Mouse (Mus musculus) left cerebral cortex, postnatal 14 days (tissue): ENCODE measurements at regions not wholly inside any gene's neighbourhood (a gene's known extent, or its start where the extent isn't known, plus 50 kb on each side); places are given as distances from the start of the nearest gene placed in this dataset.

Experiments
- DNase-seq, 2 experiments: peaks; one replicate each; pipeline ENCODE4 v3.0.0; 2021 to 2022; ENCODE audit warnings: low spot score in 2 of 2, mixed read lengths in 1 of 2
- intact Hi-C: fragments of 180-260 bp; cut with DNase I; formaldehyde crosslinking; loops from one replicate; pipeline ENCODE4 v1.15.1; 2025

DNA sequence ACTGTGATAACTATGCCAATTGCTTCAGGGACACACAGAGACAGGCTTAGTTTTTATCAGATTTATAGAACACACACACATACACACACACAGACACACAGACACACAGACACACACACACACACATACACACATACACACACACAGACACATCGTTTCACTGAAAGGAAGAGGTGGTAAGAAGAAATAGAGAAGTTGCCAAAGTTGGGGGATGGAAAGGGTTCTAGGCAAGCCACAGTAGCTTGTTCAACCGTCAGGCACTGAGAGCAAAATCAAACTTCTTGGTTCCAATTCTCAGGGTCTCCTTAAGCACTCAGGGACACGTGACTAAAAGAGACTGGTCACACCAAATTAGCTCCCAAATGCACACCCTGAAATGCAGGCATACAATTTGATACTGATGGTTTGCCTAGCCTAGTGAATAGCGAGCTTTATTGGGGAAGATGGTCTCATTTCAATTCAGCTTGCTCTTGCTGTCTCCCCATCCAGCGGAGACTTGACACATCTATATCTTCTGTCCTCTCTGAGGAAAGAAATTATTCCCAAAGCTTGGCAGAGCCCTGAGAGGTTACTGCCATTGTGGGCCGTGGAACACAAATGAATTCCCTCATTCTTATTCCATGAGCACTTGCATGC, 84.7 kb upstream of the Zfp366 start:
- DNase-seq = peak in 1 of 2 experiments; percentile 53
- intact Hi-C loops = loop anchor here (2.0 kb wide), 1 partner anchor 49 kb away; no protein-coding TSS in a partner anchor

DNA sequence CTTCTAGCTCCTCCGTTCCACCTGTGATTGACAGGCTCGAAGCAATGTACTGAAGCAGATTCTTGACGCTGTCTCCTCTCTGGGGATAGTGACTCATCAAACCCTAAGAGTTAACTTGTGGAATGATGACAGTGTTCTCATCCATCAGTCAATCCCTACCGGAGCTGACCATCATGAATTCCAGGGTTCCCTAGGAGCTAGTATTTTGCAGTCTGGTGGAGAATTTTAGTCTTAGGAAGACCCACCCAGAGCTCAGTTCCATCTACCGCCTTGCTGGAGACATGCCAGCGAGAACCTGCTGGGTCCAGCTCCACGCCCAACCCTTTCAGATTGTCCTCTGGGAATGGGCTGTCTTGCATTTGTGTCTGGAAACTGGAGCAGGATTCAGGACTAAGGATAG, 85.4 kb upstream of the Zfp366 start:
- no peak for DNase-seq
- intact Hi-C loops = no loop called here

GRCm38 (mm10) chr13:99097606-99098545, 86.7 kb upstream of the Zfp366 start:
- no peak for DNase-seq
- intact Hi-C loops = no loop called here

GRCm38 (mm10) chr13:99096837-99097236, 87.8 kb upstream of the Zfp366 start:
- DNase-seq = peak in 1 of 2 experiments; percentile 58
- intact Hi-C loops = no loop called here

GRCm38 (mm10) chr13:99095006-99095405, 89.6 kb upstream of the Zfp366 start:
- DNase-seq = no peak
- intact Hi-C loops = no loop called here

DNA sequence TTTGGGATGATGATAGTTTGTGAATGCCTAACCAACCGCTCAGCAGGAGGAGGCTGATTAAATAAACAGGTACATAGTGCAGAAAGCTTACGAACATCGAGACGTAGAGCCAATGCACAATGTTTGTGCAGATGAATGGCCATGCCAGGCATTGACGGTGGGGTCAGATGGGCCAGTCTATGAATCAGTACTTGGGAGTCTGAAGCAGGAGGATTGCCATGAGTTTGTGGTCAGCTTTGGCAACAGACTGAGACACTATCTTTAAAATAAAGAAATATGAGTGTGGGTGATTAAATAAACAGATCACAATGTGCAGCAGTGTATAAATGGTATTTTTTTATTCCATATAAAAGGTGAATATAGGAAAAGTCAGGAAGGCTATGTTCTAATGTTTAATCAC, 90.4 kb upstream of the Zfp366 start:
- DNase-seq = no peak
- intact Hi-C loops = loop anchor here (5.0 kb wide), 1 partner anchor 227 kb away; no protein-coding TSS in a partner anchor

GRCm38 (mm10) chr13:99093269-99093668, 91.4 kb upstream of the Zfp366 start:
- peak; percentile 85 to 90 for DNase-seq

DNA sequence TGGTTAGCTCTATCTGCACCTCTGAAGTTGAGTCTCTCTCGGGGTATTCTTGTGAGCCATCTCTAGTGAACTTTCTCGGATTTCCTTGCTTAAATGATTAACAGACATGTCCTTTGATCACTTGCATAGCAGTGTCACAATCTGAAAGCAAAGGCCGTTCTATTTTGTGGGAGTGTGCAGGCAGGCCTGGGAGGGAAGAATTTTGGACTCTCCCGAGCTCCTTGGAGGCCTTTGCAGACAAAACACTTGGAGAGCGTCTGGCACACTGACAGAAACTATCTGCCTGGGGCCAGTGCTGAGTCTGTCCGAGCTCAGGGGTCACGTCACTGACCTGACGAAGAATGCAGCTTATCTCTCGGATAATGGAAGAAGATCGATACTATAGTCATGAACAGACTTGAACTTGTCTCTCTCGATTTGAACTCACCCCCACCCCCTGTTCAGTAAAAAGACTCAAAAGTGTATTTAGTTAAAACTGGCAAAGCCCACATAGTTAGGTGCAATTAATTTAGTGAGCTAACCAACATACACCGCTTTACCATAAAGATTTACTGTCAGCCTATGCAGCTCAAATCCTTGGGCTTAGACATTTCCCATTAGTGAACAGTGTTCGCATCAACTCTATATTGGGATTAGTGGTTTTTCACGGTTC, 92.2 kb upstream of the Zfp366 start:
- intact Hi-C loops = loop anchor here (5.0 kb wide), 1 partner anchor 225 kb away; no protein-coding TSS in a partner anchor
- DNase-seq = no peak

More at GRCm38 (mm10) chr13:99093269-99093668, 91.4 kb upstream of the Zfp366 start:
- intact Hi-C loops = loop anchor here (5.0 kb wide), 1 partner anchor 226 kb away; no protein-coding TSS in a partner anchor

DNA sequence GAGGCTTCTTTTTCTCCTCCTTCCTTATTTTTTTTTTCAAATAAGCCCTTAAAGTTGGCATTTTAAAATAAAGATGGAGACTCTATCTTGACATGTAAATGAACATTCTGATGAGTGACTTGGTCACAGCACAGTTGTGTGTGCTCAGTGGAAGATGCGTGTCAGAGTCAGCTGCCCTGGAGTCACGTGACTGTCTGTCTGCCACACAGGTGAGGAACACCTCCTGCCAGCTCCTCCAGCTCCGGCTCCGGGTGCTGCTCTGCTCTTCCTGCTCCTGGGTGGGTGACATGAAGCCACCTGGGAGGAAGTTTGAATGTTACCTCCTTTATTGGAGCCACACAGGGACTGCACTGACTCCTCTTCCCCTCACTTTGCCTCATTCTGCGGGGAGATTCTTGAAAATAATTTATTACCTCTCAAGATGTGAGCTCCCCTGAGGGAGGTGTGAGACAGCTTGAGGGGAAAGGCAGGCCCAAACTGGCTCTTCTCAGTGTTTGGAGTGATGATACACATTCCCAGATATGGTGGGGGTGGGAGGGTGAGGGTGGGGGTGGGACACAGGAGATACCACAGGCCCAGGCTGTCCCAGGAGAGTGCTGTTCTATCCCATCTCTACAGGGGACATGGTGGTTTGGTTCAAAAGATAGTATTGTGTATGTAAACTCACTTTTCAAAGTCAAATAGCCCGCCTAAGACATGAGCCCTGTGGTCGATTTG, 92.9 kb upstream of the Zfp366 start:
- no peak for DNase-seq
- intact Hi-C loops = loop anchor here (5.0 kb wide), 1 partner anchor 224 kb away; no protein-coding TSS in a partner anchor

DNA sequence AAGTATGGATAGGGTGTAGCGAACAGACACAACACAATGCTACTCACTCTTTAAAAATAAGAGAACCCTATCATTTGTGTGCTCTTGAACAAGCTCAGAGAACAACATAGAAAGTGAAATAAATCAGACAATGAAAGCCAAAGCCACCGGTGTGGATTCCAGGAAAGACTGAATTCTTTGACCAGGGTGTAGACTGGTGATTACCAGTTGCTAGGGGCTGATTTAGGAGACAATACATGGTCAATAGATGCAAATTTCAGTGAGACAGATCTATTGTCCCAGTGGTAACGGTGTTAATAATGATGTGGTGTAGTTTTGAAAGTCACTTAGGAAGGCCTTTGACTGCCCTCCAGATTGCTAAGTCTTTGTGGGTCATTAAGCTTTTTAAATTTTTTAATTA, 94.3 kb upstream of the Zfp366 start:
- intact Hi-C loops = loop anchor here (5.0 kb wide), 1 partner anchor 223 kb away; no protein-coding TSS in a partner anchor

DNA sequence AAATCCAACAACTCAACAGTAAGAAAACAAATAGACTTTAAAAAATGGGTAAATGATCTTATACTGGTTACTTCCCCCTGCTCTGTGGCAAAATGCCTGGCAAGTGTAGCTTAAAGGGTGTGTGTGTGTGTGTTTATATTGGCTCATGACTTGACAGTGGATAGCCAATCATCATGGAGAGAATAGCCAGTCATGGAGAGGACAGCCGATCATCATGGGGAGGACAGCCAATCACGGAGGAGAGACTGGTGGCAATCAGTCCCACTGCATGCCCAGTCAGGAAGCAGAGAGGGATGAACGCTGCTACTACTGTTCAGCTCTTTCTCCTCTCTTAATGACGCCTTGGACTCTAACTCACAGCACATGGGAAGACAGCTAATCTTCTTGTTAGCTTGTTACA, 96.3 kb upstream of the Zfp366 start:
- intact Hi-C loops = no loop called here
- no peak for DNase-seq

More for the DNA sequence above, 94.3 kb upstream of the Zfp366 start:
- DNase-seq = no peak

GRCm38 (mm10) chr13:99079331-99079761, 95.0 kb upstream of the 1700024P04Rik start:
- intact Hi-C loops = loop anchor here (1.0 kb wide), 1 partner anchor 67 kb away; no protein-coding TSS in a partner anchor
- peak; percentile 55 to 71 for DNase-seq

GRCm38 (mm10) chr13:99078643-99079042, 94.3 kb upstream of the 1700024P04Rik start:
- DNase-seq = no peak
- intact Hi-C loops = loop anchor here (1.0 kb wide), 1 partner anchor 68 kb away; no protein-coding TSS in a partner anchor

DNA sequence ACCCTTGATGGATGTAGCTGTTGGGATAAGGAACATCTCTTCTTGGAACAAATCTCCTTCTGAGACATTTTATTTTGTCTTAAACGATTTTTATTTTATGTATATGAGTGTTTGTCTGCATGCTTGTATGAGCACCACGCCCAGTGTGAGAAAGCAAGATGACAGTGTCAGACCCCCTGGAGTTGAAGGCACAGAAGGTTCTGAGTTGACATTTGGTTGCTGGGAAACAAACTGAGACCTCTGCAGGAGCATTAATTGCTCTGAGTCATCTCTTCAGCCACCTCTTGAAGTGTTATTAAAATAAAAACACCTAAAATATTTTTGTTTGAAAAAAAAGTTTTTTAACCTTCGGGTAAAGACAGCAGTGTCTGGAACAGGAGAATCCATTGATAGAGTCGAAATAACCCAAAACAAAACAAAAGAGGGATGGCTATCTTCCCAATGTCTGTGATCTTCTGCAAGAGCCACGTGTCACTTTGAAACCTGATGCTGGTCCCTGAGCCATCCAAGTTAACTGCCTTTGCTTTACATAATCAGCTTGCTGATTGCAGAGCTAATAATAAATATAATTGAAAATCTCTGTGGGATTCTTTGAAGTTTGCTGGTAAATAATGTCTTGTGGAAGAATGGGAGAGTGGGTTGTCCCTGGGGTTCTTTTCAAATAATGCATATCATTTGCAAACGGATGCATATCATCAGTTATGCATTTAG, 92.8 kb upstream of the 1700024P04Rik start:
- DNase-seq = no peak

GRCm38 (mm10) chr13:99075467-99075866, 91.1 kb upstream of the 1700024P04Rik start:
- intact Hi-C loops = no loop called here
- DNase-seq = no peak

More for the DNA sequence above, 92.8 kb upstream of the 1700024P04Rik start:
- intact Hi-C loops = no loop called here

DNA sequence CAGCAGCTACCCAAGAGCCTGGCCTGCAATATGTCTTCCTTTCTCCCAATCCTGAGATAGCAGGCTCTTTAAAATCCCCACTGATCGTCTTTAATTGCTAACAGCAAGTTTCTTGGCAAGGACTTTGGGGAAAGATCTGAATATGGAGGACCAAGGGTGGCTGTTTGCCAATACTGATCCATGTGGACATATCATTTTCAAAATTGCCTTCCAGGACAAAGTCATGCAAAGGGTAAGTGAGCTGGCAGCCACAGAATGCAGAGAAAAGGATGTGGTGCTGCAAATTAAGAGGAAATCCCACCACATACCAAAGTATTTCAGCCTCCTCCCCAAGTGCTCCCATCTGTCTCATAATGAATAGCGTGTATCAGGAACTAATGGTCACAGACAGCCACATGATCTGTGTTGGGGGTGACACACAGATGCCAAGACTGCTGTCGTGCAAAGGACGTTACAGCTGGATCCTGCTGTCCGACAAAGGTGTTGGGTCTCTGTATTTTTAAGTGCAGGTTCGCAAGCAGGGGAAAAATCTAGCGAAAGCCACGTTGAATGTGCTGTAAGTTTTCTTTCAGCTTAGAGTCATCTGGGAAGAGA, 87.6 kb upstream of the 1700024P04Rik start:
- intact Hi-C loops = no loop called here
- DNase-seq = no peak

DNA sequence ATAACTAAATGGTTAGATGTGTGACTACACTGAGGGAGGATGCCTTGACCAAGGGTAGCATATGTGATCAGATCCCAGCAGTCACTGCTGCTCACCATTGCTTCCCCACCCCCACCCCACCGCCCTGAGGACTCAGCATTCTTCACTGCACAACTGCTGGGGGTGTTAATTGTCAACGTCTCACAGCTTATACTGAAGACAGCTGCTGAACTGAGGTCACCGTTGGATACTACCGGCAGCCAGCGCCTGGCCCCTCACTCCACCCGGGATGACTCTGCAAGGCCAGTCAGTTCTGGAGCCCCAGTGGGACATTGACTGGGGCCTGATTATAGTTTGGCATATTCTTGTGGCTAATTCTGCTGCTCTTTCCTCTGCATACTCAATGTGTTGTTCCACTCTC, 87.0 kb upstream of the 1700024P04Rik start:
- intact Hi-C loops = no loop called here
- DNase-seq = no peak

GRCm38 (mm10) chr13:99069767-99070166, 85.4 kb upstream of the 1700024P04Rik start:
- peak; percentile 37 to 43 for DNase-seq
- intact Hi-C loops = no loop called here
